Mouse (Mus musculus): ENCODE data around the gene Zfp366.

GRCm38 (mm10) chr13:99226809-99227208 is 42.2 kb downstream of the Zfp366 start:
- TF ChIP-seq POLR2A (IDR thresholded peaks at IDR 0.05; ENCODE audit: extremely low read depth, insufficient read depth, low read length): no peak
- TF ChIP-seq CTCF (IDR thresholded peaks at IDR 0.05; ENCODE audit: extremely low read depth, insufficient read depth, low read length): no peak

Data from cortical plate, adult 2 months (tissue).